In the genomic region with DNA sequence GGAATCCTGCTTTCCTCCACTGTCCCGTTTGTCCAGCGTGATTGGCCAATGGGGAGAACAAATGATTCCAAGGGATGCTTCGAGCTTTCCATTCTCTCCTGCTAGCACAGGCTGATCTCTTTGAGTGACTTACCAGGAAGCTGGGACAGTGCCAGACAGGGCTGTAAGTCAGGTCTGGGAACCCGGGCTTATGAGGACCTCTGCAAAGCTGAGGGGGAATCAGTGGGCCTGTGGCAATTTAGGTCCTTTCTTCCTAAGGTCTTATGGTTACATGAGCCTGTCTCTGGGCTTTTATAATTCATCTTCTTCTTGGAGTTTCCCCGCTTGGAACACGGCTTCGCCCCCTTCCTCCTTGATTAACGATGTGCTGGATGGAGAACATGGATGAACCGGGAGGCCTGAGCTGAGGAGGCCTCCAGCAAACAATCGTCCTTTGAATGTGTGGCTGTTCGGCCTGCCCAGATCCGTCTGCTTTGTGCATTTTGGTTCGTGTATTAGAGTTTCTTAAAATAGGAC, we compare ENCODE assay signal across 8 mouse cellular contexts.
DNase-seq lines count a peak whose midpoint lies in the region; ATAC-seq and TF ChIP-seq lines count a peak whose summit lies in the region.

No protein-coding gene starts in this region.

- DNase-seq in layer of hippocampus, adult 2 months (ENCODE audit: low spot score in 2 of 2) = no peak
- no peak for DNase-seq in layer of hippocampus, postnatal 14 days (ENCODE audit: low spot score in 2 of 2)
- DNase-seq in right cerebral cortex, adult 18-20 months = no peak

- peak overlapping the region; percentile 73 for H3K27ac ChIP-seq in layer of hippocampus, adult 2 months
- H3K27ac ChIP-seq in heart, embryonic 13.5 days (replicated peaks) = peak overlapping the region; percentile 97
- H3K27ac ChIP-seq in intestine, embryonic 15.5 days = peak overlapping the region; percentile 85
- H3K27ac ChIP-seq in neural tube, embryonic 12.5 days = peak overlapping the region; percentile 13; the same call in 1 of the 2 replicates

- no peak for ATAC-seq in heart, embryonic 13.5 days (ENCODE audit: extremely low read depth, insufficient number of reproducible peaks, low FRiP score, low TSS enrichment)
- ATAC-seq in intestine, embryonic 15.5 days = no peak
- peak; percentile 63 for ATAC-seq in neural tube, embryonic 12.5 days (ENCODE audit: low FRiP score, low read depth)
- no peak for ATAC-seq in megakaryocyte progenitor cell, adult 5-6 weeks (replicated peaks; ENCODE audit: poor library complexity)
- ATAC-seq in erythroid progenitor cell, adult 5-6 weeks (replicated peaks; ENCODE audit: low FRiP score, poor library complexity, severe bottlenecking) = no peak

- no peak overlapping the region for H3K4me3 ChIP-seq in layer of hippocampus, adult 2 months
- H3K4me3 ChIP-seq in heart, embryonic 13.5 days = no peak overlapping the region; the same call in 1 of the 2 replicates
- no peak overlapping the region for H3K4me3 ChIP-seq in intestine, embryonic 15.5 days (replicated peaks)
- no peak overlapping the region for H3K4me3 ChIP-seq in neural tube, embryonic 12.5 days

- no peak for TF ChIP-seq CTCF in layer of hippocampus, adult 2 months (conservative IDR thresholded peaks at IDR 0.05)

- H3K9me3 ChIP-seq in heart, embryonic 13.5 days = 0 out of 2 replicates have a peak, but pooled peaks cover 4% of the 10 kb centered on the region
- no peaks in the 10 kb centered on the region for H3K9me3 ChIP-seq in intestine, embryonic 15.5 days
- no peaks in the 10 kb centered on the region for H3K9me3 ChIP-seq in neural tube, embryonic 12.5 days

- WGBS in heart, embryonic 13.5 days = 21% methylated on average over 13 of the region's 13 CpGs
- WGBS in intestine, embryonic 15.5 days = 40% methylated on average over 13 of the region's 13 CpGs
- 34% methylated on average over 13 of the region's 13 CpGs for WGBS in neural tube, embryonic 12.5 days

- H3K9ac ChIP-seq in heart, embryonic 13.5 days = peak overlapping the region; percentile 74
- H3K9ac ChIP-seq in intestine, embryonic 15.5 days = no peak overlapping the region
- H3K9ac ChIP-seq in neural tube, embryonic 12.5 days = no peak overlapping the region

- H3K4me1 ChIP-seq in heart, embryonic 13.5 days = peaks cover 53% of the 10 kb centered on the region
- H3K4me1 ChIP-seq in intestine, embryonic 15.5 days (replicated peaks) = peaks cover 44% of the 10 kb centered on the region
- peaks cover 34% of the 10 kb centered on the region for H3K4me1 ChIP-seq in neural tube, embryonic 12.5 days

- H3K36me3 ChIP-seq in heart, embryonic 13.5 days = no peaks in the 10 kb centered on the region
- H3K36me3 ChIP-seq in intestine, embryonic 15.5 days = no peaks in the 10 kb centered on the region
- H3K36me3 ChIP-seq in neural tube, embryonic 12.5 days = no peaks in the 10 kb centered on the region

- H3K27me3 ChIP-seq in heart, embryonic 13.5 days (replicated peaks) = no peaks in the 10 kb centered on the region
- H3K27me3 ChIP-seq in intestine, embryonic 15.5 days (replicated peaks) = no peaks in the 10 kb centered on the region
- no peaks in the 10 kb centered on the region for H3K27me3 ChIP-seq in neural tube, embryonic 12.5 days (replicated peaks)

- peak overlapping the region; percentile 61 for H3K4me2 ChIP-seq in heart, embryonic 13.5 days
- peak overlapping the region; percentile 26 for H3K4me2 ChIP-seq in intestine, embryonic 15.5 days (replicated peaks)
- peak overlapping the region; percentile 37 for H3K4me2 ChIP-seq in neural tube, embryonic 12.5 days (replicated peaks)

Comparison
In these comparisons a context has a peak if more than half of its experiments do, and no peak if none do; other contexts are left out.
1. H3K27ac ChIP-seq: peak in every context shown above with its lines; median percentile 97 in heart, embryonic 13.5 days; 85 in intestine, embryonic 15.5 days; 73 in layer of hippocampus, adult 2 months; 13 in neural tube, embryonic 12.5 days.